Mouse (Mus musculus) urinary bladder, postnatal 36 days (tissue): Measurements from ENCODE around the gene Sctr.
A peak's percentile ranks its signal among the peaks of the same experiment; 100 is the strongest.

Source experiments
- DNase-seq, 2 experiments: peaks; one replicate each; pipeline ENCODE4 v3.0.0; 2022; ENCODE audit warnings: low spot score in 2 of 2, mixed read lengths in 1 of 2

The Sctr gene

DNA sequence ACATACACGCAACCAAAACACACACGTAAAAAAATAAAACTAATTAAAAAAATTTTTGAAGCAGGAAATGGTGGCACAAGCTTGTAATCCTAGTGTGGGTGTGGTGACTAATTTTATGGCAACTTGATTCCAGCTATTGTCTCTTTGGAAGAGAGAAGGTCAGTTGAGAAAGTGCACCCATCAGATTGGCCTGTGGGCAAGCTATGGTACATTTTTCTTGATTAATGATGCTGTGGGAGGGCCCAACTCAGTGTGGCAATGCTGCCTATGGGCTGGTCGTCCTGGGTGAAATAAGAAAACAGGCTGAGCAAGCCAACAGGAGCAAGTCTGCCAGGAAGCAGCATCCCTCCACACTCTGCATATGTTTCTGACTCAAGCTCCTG is 94.5 kb downstream of the Sctr start:
- DNase-seq: no peak

DNA sequence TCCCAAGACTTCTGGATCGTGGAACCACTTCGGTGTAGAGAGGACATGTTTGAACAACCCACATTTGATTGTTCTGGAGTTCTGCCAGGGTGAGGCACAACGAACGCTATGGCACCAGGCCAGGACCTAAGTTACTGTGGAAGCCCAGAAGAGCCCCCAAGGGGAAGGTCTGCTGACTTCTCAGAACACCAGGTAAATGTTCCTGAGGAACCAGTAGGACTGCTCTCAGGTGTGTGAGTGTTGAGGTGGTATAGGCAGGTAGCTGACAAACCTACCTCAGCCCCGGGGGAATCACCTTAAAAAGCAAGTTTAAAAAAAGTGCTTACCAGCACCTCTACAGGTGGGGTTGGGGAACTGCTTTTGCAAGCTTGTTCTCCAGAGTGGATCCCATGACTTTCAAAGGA is 98.9 kb downstream of the Sctr start:
- DNase-seq: peak; percentile 53 to 69

DNA sequence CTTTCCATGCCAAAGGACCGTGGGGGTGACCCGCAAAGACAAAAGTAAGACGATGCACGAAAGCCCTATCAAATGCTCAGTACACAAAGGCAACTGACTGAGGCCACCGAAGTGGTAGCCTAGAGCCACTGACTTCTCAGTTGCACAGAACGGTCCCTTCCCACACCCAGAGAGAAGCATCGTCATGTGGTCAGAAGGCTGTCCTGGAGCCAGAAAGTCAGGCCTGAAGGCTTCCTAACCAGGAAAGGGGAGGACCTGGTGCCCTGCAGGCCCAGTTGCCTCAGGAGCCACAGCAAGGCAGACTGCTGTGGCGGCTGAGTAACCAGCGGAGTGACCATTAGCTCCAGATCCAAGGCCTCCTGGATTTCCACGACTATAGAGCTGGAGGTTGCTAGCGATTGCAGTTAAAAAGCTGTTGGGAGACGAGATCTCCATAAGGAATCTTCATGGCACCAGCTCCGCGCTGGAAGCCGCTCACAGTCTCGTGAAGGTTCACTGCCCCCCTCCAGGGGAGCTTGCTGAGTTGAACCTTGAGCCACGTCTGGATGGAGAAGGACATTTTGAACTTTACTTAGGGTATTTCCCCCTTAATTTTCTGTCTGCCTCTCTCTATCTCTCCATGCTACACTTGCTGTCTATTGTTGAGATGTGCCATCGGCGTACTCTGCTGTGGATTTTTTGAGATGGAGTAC is 103.2 kb downstream of the Sctr start:
- DNase-seq: no peak

DNA sequence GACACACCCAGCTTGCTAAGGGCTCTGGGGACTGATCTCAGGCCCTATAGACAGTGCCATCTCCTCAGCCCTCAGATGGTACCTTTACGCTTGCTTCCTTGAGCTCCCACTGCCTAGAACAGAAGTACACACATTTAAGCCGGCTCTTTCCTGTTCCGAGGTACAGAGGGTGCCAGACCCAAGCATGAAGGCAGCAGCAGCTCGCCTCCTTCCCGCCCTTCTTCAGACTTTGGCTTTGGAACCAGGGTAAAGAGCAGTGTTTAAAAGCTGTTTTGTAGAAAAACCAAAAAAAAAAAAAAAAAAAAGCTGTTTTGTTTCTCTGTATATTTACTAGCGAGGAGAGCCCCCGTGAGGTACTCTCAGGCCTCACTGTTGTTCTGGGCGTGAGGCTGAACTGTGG is 105.1 kb downstream of the Sctr start:
- DNase-seq: no peak

GRCm38 (mm10) chr1:120112251-120113187 is 105.8 kb downstream of the Sctr start:
- no peak for DNase-seq
